Mouse (Mus musculus) C2C12 (cell line): Measurements from ENCODE around the gene Rpn2. TPM values are rescaled to one million over a fixed set of nuclear protein-coding genes. Genes with fewer than 3 reads are reported as not detected.

ENCODE experiments used
- H3K27me3 ChIP-seq: one replicate; pipeline ENCODE4 v1.6.1; 2011; ENCODE audit not compliant: control insufficient read depth, insufficient read depth, insufficient read length
- H3K36me3 ChIP-seq: one replicate; pipeline ENCODE4 v1.6.1; 2011; ENCODE audit not compliant: control insufficient read depth, insufficient read depth
- H3K4me3 ChIP-seq: one replicate; pipeline ENCODE4 v1.5.1; 2011; ENCODE audit warnings: mild to moderate bottlenecking, control low read depth; ENCODE audit not compliant: poor library complexity, insufficient read depth, severe bottlenecking
- H3K79me2 ChIP-seq: one replicate; pipeline ENCODE4 v1.6.1; 2011; ENCODE audit not compliant: control insufficient read depth, insufficient read depth
- H3K79me3 ChIP-seq: one replicate; pipeline ENCODE4 v1.6.1; 2011; ENCODE audit warnings: low read depth, control low read depth
- H3ac ChIP-seq: one replicate; pipeline ENCODE3; 2011; ENCODE audit warnings: low read depth; ENCODE audit not compliant: control insufficient read depth, insufficient read length
- CEBPB ChIP-seq: IDR thresholded peaks from one replicate; pipeline ENCODE4 v1.6.1; 2011; ENCODE audit warnings: low read depth, mild to moderate bottlenecking, control low read depth, moderate library complexity
- CTCF ChIP-seq: IDR thresholded peaks from one replicate; pipeline ENCODE4 v1.5.1; 2011; ENCODE audit not compliant: control insufficient read depth, insufficient read depth, insufficient read length
- FOSL1 ChIP-seq: IDR thresholded peaks from one replicate; pipeline ENCODE4 v1.8.0; 2011; ENCODE audit warnings: mild to moderate bottlenecking, low read length; ENCODE audit not compliant: poor library complexity, insufficient read depth, severe bottlenecking
- MAX ChIP-seq: IDR thresholded peaks from one replicate; pipeline ENCODE4 v1.6.1; 2011; ENCODE audit warnings: mild to moderate bottlenecking, control low read depth
- MYOD1 ChIP-seq: IDR thresholded peaks from one replicate; pipeline ENCODE4 v1.6.1; 2011; ENCODE audit warnings: low read depth; ENCODE audit not compliant: control insufficient read depth, insufficient read length
- MYOG ChIP-seq: IDR thresholded peaks from one replicate; pipeline ENCODE4 v1.6.1; 2011; ENCODE audit not compliant: control insufficient read depth, insufficient read length; ENCODE audit errors: extremely low read depth
- USF1 ChIP-seq: IDR thresholded peaks from one replicate; pipeline ENCODE4 v1.6.1; 2011; ENCODE audit warnings: low read depth, mild to moderate bottlenecking, control low read depth, moderate library complexity
- polyA plus RNA-seq: library from polyadenylated mRNA; unstranded; fragments of >200 nt; fragmentation: generic; extraction: Trizol; gene quantifications from one replicate; pipeline ENCODE4 v1.2.1, GENCODE M21; 2012; ENCODE audit warnings: missing spikeins

The Rpn2 gene
- polyA plus RNA-seq, 1 experiment: 210 TPM

- Histone ChIP-seq H3K36me3 (peaks cover 89% of the 10 kb centered on the region), H3ac (no peak overlapping the region), H3K27me3 (no peaks in the 10 kb centered on the region), H3K4me3 (no peak overlapping the region), H3K79me2 (no peaks in the 10 kb centered on the region), H3K79me3 (no peaks in the 10 kb centered on the region)
- TF ChIP-seq CEBPB (no peak), CTCF (no peak)
These were observed 42.1 kb downstream of the Rpn2 start for GRCm38 (mm10) chr2:157320886-157321285.

GRCm38 (mm10) chr2:157322029-157322766 is 43.4 kb downstream of the Rpn2 start:
- Histone ChIP-seq H3K36me3 (peaks cover 88% of the 10 kb centered on the region), H3ac (no peak overlapping the region), H3K4me3 (no peak overlapping the region), H3K79me3 (no peaks in the 10 kb centered on the region), H3K79me2 (no peaks in the 10 kb centered on the region), H3K27me3 (no peaks in the 10 kb centered on the region)
- TF ChIP-seq MAX (no peak), MYOG (no peak), FOSL1 (no peak), CTCF (no peak), MYOD1 (no peak), CEBPB (no peak), USF1 (no peak)

- Histone ChIP-seq H3K36me3 (peaks cover 79% of the 10 kb centered on the region), H3K4me3 (no peak overlapping the region), H3ac (no peak overlapping the region), H3K27me3 (no peaks in the 10 kb centered on the region), H3K79me3 (no peaks in the 10 kb centered on the region), H3K79me2 (no peaks in the 10 kb centered on the region)
- TF ChIP-seq FOSL1 (no peak), CTCF (no peak), CEBPB (no peak), MYOG (no peak), MAX (no peak), MYOD1 (no peak), USF1 (no peak)
These were observed 46.4 kb downstream of the Rpn2 start for GRCm38 (mm10) chr2:157325238-157325637.

GRCm38 (mm10) chr2:157328106-157328505 is 49.3 kb downstream of the Rpn2 start:
- H3K79me2 ChIP-seq: no peaks in the 10 kb centered on the region
- no peak overlapping the region for H3K4me3 ChIP-seq

DNA sequence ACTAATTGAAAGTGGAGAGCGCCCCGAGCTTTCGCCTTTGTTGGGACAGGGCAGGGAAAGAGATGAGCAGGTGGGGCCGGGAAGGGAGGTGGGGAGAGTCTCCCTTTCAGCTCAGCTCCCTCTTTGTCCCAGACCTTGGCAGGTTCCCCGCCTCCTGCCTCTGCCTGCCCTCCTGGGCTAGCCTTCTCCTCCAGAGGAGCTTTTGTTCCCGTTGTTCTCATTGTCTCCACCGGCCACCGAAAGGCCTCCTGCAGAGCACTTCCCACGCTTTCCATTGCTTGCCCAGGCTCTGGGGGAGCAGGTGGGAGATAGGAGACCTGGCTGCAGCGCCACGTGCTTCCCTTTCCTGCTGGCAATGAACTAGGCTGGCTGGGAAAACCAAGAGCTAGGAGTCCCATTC is 49.8 kb downstream of the Rpn2 start:
- TF ChIP-seq MYOG (no peak), USF1 (no peak), CTCF (no peak), CEBPB (no peak), FOSL1 (no peak), MYOD1 (no peak), MAX (no peak)
- peaks cover 48% of the 10 kb centered on the region for H3K36me3 ChIP-seq
- H3K79me3 ChIP-seq: no peaks in the 10 kb centered on the region
- no peaks in the 10 kb centered on the region for H3K27me3 ChIP-seq
- no peak overlapping the region for H3ac ChIP-seq
- no peaks in the 10 kb centered on the region for H3K79me2 ChIP-seq
- no peak overlapping the region for H3K4me3 ChIP-seq

More at GRCm38 (mm10) chr2:157328106-157328505, 49.3 kb downstream of the Rpn2 start:
- H3ac ChIP-seq: no peak overlapping the region
- no peaks in the 10 kb centered on the region for H3K79me3 ChIP-seq
- H3K27me3 ChIP-seq: no peaks in the 10 kb centered on the region
- H3K36me3 ChIP-seq: peaks cover 52% of the 10 kb centered on the region
- TF ChIP-seq MAX (no peak), FOSL1 (no peak)

- TF ChIP-seq MAX (no peak), MYOD1 (no peak), FOSL1 (no peak), CEBPB (no peak), MYOG (no peak), USF1 (no peak), CTCF (no peak)
- no peak overlapping the region for H3ac ChIP-seq
These were observed 53.2 kb downstream of the Rpn2 start for GRCm38 (mm10) chr2:157332059-157332458.

More at GRCm38 (mm10) chr2:157332059-157332458, 53.2 kb downstream of the Rpn2 start:
- Histone ChIP-seq H3K79me3 (no peaks in the 10 kb centered on the region), H3K4me3 (no peak overlapping the region), H3K36me3 (peaks cover 16% of the 10 kb centered on the region), H3K79me2 (no peaks in the 10 kb centered on the region), H3K27me3 (no peaks in the 10 kb centered on the region)
